Mouse (Mus musculus) cerebellum, postnatal 14 days (tissue): Measurements from ENCODE around the gene Sepsecs.
"Not testable (repeated sequence)": the region's sequence is repeated elsewhere in the genome, so short reads cannot be mapped to it uniquely, and the experiment has no call there.

ENCODE experiments used
- DNase-seq, 2 experiments: peaks; one replicate each; pipeline ENCODE4 v3.0.0; 2021; ENCODE audit warnings: mixed read lengths in 2 of 2

Gene Sepsecs

DNA sequence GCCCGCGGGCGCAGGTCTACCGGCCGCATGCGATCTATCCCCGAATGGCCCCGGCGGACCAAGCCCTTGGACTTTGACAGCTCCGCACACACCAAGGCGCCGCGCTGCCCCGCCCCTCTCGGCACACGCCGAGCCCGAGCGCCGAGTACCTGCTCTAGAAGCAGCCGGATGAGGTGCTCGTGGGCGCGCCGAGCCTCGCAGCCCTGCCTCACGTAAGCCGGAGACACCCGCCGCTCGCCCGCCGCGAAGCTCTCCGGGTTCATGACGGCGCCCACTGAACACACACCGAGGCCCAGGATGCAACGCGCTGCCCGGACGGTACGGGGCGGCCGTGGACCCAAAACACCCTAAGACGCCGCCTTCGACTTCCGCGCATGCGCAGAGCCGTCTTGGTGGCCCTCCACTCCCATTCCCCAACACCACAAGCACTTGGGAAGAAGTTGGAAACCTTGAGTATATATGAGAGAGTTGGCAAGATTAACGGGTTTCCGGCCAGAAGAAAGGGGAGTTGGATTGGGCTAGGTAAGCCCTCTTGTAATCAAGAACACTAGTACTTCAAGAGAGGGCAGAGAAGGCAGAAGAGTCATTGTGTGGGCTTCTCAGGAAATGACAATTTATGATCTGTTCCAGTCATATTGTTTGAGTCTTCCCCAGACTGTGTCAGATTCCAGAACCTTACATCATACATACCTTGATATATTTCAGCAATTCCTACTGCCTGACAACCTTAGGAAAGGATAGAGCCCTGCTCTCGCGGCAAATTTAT is at the start of gene Sepsecs:
Sepsecs (minus strand) TSS at position 283 of the 766 bp plus-strand sequence.
- DNase-seq: peak; percentile 95 to 96

DNA sequence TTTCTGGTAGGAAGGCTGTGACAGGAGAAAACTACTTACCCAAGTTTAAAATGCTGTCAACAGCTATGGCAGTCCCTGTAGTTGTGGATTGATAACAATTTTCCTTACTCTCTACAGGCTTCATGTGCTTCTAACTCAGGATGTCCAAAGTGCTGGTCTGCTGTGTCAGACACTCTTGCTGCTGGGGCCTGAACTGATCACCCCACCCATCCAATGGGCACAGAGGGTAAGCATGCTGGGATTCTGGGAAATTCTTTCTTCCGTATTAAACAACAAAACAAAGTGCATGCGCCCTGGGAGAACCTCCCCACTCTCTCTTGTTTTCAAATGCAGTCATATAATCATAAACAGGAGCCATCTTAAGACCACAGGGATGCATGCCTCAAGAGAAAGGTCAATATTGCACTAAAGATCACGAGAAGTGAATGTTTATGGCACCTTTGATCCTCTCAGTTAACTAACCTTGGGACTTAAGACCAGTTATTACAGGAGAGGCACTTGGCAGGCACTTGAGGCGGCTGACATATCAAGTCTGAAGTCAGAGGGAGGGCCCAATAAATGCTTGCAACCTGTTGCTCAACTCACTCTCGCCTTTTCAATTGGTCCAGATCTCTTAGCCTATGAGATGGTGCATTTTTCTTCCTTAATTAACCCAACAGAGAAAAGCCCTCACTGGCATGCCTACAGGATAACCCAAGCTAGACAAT is 47.4 kb upstream of the Sepsecs start:
- DNase-seq: no peak

DNA sequence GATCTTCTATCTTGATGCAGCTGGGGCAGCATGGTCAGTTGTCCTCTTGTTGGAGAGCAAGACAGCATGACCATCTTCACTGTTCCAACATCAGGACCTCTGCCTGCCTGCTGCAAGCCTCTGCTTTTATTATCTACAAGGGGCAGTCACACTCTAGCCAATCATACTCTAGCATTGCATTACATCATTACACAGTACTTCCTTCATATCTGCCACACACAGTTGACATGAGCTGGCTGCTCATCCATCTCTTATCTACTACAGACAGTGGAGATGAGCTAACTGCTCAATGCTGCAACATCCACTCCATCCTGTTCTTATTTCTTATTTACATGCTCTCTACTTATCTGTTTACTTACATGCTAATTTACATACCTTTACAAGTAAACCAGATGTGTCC is 43.2 kb upstream of the Sepsecs start:
- no peak for DNase-seq

DNA sequence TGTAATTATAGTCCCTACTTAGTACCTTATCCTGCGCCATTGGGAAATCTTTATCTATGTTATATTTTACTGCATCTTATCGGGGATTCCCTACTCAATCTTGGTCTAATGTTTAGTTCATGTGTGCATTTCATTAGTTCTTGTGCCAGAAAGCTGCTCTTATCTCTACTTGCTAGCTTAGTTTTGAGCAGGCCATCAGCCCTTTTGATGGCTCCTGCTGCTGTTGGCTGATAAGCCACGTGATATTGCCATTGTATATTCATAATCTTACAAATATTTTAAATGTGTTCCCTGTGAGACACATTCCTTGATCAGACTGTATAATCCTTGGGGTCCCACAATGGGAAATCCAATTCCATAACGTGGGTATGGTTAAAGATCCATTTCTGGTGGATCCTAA is 35.1 kb upstream of the Sepsecs start:
- DNase-seq: no peak

DNA sequence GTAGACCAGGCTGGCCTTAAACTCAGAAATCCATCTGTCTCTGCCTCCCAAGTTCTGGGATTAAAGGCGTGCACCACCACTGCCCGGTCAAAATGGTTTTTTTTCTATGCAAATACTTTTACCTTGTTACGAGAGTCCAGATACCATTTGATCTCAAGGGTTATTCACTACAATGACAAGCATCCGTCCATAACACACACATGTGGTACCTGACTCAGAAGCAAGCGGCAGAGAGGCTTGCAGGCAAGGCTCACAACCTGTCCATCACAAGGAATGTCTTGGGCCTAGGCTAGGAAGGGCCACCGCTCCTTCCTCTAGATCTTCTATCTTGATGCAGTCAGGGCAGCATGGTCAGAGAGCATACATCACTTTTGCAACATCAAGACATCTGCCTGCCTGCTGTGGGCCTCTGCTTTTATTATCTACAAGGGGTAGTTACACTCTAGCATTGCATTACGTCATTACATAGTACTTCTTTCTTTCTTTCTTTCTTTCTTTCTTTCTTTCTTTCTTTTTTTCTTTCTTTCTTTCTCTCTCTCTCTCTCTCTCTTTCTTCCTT is 28.5 kb upstream of the Sepsecs start:
- DNase-seq: not testable (repeated sequence)

DNA sequence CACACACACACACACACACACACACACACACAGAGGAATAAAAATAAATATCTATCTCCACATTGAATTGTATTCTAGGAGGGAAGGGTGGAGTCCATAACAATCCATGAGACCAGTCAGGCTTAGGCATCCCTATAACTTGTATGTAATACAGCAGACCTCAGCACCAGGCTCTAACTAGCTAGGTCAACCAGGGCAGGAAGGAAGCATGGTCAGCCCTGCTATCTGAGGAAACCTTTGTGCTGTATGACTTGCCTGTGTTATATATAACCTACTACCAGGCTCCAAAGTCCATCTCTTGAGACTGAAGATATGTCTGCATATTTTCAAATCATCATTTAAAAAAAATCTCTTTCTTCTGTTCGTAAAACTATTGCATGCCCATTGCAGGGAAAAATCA is 27.8 kb upstream of the Sepsecs start:
- no peak for DNase-seq

DNA sequence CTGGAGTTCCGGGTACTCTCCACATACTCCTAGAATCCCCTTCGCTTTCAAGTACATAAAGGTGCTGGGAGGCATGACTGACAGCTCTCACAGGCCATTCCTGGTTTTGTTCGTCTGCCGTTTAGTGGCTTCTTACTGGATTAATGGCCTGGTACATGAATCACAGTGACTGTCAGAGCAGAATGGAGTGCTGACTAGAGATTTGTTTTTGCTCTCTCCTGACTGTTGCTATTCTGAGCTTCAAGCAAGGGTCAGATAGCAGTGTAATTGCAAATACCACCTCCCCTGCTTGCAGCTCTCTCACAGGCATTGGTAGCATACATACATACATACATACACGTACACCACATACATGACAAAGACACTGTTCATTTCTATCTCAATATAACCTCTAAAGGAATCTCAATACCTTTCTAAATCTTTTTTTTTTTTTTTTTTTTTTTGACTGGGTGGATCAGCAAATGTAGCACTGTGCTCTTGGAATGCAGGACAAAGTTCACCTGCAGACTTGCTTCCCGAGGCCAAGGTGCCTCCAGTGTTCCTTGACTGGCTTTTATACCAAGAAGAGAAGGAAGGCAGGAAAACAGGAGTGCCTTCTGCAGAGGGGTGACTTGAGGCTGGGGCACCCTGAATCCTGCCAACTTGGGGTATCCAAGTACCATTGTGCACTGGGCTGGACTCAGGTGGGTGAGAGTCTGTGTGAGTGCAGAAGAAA is 18.4 kb upstream of the Sepsecs start:
- no peak for DNase-seq

DNA sequence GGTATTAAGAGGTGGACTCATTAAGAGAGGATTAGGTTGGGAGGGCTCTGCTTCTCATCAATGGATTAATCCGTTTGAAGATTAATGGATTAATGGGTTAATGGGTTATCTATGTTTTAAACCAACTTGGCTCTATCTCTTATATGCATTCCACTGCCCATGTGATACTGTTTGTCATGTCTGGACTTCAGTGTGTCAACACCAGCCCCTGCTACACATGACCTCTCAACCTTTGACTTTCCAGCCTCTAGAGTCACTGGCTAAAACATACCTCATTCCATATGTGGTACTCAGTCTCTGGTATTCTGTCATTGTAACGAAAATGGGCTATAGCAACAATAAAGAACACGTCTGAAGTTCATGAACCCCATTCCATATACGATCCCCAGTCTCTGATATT is 11.6 kb upstream of the Sepsecs start:
- DNase-seq: no peak

DNA sequence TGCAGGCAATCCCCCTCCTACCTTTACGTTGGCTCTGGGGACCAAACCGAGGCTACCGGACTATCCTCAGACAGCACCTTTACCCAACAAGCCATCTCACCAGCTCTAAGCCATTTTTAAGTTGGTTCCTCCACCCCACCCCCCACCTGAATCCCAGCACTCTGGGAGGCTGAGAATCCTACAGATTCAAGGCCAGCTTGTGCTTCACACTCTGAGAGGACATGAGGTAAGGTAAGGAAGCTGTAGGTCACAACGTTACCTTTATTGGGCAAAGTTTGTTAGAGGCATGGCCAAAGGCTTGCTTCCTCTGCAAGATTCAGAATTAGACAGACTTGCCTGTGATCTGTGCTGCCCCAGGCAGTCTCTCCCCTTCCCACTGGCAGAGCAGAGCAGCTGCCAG is 10.7 kb upstream of the Sepsecs start:
- DNase-seq: no peak

DNA sequence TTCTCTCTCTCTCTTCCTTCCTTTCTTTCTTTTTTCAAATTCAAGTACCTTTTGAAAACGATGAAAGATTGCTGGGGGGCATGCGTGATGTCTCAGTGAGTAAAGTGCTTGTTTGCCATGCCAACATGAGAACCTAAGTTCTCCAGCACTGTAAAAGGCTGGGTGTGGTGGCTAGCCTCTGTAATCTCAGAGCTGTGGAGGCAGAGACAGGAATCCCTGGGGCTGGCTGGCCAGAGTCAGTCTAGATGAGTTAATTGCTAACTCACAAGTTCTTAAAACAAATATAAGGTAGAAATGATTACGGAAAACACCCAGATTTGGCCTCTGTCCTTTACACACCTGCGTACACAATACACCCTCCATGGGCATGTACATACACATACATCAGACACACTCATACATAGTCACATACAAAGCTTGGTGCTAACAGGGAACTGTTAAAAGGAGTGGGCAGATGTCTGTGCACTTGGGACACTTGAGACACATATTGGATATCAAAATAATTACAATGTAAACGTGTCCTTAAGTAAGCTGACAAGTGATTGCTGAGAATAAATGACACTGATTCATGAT is 9.1 kb upstream of the Sepsecs start:
- DNase-seq: no peak

DNA sequence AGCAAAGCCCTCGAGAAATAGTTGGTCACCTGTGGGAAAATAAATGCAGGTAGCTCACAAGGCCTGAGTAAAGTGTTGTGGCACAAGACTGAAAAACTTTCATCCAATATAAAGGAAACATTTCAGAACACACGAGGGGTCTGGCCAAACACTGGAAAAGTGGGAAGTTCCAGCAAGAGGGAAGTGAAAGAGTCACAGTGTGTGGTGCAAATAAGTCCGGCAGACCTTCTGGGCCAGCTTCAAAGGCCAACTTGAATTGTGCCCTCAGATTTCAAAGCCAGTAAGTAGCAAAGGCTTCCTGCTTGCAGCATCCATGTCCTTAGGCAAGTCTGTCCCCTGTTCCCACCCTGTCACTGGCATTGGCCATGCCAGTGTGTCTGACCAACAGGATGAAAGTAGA is 7.6 kb upstream of the Sepsecs start:
- DNase-seq: no peak

DNA sequence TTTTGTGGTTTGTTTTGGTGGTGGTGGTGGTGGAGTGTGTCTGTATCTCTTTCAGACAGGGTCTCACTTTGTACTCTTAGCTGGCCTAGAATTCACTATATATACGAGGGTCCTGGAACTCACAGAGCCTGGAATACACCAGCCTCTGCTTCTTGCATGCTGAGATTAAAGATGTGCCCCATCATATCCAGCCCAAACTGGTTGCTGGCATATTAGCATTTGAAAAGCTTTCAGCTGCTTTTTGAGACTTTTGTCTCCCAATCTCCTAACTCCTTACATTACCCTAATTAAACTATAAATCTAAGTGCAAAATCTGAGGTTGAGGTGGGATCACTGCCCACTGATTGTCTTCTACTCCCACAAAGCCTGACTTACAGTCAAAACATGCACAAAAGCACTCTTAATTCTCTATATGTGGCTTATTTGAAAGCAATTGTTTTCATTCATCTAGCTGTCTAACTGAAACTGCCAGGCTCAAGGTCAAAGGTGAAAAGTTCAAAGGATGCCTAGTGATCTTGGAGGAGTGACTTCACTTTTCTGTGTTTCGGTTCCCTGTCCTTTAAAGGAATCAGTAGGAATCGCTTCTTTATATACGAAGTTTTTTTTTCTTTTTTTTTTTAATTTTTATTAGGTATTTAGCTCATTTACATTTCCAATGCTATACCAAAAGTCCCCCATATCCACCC is 5.0 kb upstream of the Sepsecs start:
- no peak for DNase-seq

DNA sequence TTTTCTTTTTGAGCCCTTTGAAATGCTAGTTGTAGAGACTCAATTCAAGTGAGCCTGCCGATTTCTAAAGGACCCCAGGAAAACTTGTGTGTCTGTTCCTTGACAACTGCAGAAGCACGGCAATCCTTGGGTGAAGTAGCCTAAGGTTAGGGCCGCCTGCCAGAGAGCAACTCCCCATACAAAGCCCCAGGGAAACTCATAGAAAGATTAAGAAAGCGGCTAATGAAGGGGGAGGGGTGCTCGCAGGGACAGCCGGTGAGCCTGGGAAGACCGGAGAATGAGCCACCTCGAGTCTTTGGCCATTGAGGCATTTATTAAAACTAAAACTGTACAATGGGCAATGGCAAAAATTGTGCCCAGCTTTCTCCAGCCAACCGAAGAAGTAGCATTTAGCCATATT is 3.8 kb upstream of the Sepsecs start:
- DNase-seq: no peak

DNA sequence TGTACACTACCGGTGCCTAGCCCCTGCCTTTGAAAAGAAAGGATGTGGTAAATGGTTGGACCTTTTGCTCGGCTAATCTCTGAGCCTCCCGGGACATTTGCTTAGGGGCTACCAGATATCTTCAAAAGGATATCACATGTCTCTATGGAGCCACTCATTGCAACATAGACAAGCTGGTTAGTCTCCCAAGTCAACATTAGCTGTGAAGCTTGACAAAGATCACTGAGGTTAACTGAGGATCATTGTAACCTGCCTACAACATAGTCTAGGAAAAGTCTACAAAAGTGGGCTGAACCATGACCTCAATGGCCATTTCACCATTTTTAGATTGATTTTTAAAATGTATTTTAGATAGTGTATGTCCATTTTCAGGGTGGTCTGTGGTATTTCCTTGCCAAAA is 1.2 kb upstream of the Sepsecs start:
- no peak for DNase-seq

DNA sequence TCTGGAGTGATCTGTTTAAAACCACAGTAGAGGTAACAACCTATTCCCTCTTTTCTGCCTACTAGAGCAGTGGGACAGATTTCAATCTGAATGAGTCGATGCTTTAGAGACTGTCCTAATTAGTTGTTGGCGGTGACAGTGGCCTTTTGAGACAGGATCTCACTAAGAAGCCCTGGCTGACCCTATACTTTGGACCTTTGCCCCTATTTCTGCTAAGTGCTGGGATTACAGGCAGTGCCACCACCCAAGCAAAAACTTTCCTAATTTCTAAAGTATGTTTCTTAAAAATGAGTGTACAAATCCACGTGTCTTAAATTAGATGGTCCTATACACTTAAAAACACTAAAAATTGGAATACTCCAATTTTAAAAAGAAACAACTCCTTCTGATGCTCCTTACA is 2.7 kb downstream of the Sepsecs start:
- no peak for DNase-seq

DNA sequence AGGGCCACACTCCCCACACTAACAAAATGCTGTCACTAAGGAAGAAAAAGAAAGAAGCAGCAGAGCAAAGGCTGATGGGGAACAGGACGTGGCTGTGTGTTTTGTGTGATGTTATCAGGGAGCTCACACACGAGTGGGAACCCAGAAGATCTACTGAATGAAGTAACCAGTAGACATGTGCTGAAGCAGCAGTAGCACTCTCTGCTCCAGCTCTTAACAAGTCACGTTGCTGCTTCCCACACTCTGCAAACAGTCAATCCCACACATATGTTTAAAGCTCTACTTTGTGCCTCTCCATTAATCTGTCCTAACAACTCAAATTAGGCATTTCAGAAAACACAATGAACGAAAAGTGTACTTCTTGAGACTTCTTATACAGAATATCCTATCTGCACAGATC is 11.6 kb downstream of the Sepsecs start:
- DNase-seq: no peak

DNA sequence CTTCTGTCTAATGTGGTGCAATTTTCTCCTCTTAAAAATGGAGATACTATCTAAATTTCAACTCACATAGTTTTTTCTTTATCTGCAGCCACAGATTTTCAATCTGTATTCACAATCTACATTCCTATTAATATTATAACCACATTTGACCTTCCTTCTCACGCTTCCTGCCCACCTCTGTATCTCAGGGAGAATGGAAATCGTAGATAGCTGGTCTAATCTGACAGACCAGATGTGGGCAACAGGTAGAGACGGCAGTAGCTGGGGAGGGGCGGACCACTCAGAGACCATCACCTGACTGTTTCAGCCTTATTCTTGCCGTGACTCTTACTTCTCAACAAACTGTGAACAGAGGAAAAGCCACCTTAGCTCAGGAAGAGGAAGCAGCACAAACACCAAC is 12.2 kb downstream of the Sepsecs start:
- no peak for DNase-seq

DNA sequence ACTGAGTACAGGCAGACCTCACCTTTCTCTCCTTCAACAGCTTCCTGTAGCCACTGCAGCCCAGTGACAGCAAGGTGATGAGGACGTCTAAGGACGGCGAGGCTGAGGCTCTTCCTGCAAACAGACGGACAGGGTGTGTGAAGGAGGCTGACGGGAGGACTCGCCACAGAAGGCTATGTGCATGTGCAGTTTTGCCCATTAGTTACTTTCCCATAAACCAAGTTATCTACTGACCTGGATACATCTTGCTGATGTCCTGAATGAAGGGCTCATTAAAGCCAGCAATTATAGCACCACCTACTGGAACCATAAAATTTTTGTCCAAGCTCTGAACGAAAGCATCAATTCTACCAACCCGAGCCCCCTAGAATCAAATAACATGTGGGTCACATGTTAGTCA is 13.5 kb downstream of the Sepsecs start:
- DNase-seq: peak; percentile 21 to 54

DNA sequence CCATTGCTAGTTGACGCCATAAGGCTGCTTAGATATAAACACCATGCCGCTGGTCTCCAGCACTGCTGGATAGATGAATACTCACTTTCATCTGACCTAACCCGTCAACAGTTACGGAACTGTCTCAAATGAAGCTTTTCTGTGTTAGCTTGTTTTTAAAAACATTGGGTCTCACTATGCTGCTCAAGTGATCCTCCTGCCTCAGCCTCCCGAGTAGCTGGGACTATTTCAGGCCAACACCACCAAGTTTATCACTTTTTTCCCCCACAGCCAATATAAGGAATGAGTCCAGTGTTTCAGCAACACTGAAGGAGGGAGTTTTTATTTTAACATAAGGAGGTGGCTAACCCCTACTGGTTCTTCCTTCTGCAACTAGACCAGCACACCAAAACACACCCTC is 14.5 kb downstream of the Sepsecs start:
- no peak for DNase-seq

DNA sequence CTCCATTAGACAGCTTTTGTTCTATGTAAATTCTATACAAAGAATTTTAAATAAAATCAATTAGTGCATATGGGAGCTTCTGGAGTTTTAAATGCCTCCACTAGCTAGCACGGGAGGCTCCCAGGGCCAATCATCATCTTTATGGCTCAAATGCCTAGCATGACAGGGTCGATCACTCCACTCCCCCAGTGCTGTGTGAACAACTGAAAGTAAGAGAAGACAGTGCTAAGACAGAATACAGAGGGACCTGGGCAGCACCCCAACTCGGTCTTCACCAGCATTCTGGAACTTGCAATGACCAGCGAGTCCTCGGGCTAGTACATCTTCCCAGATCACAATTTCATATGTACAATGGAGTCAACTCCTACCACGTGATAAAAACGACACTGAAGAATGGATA is 16.9 kb downstream of the Sepsecs start:
- DNase-seq: no peak

DNA sequence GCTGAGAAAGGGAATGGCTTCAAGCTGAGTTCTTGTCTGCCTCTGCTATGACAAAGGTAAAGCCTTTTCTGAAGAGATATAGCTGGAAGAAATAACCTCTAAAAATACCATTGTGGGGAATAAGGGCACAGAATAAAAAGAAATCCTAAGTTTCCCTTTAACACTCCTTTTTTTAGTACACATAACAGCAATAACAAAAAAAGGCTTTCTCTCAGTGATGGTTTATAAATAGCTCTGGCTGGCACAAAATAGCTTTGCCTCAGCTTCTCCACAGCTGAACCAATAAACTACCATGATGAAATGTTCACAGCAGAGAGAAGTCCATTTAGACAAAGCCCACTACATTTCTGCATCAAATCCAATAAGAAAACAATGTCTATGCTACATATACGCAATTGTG is 17.4 kb downstream of the Sepsecs start:
- no peak for DNase-seq

DNA sequence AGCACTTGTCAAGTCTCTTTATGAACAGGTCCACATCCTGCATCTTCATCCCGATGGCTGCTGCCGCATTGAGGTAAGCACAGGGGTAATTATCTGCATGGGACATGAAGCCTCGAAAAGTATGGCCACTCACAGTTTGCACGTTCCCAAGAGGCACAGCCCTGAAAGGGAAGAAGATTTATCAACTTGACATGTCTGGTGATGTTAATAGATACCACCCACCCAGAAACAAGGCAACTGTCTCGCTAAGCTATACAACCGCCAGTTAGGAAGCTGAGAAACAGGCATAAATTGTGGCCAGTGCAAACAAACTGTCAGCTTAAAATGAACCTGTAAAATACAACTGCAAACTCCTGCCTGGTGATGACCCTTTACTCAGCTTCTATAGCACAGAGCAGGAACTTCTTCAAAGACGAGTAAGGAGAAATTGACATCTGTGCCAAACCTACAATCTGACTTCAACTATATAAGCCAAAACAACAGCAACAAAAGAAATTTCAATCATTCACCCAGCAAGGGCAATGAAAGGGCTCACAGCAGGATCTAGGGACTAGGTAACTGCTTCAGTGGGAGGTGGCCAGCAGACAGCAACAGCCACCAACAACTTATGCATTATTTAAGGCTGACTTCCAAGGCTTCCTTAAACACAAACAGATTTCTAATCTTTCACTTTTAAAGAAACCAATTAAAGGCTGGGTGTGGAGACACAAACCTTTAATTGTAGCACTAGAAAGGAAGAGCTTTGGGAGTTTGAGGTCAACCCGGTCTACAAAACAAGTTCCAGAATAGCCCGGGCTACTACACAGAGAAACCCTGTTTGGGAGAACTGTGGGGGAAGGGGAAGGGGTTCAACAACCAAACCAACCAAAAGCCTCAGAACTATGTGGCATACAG is 25.3 kb downstream of the Sepsecs start:
- DNase-seq: no peak
